Mouse (Mus musculus) brain, adult 2 months (tissue): ENCODE measurements around the gene Zfp217.
"Not testable (repeated sequence)": the region's sequence is repeated elsewhere in the genome, so short reads cannot be mapped to it uniquely, and the experiment has no call there.

Experiments
- DNase-seq: peaks from one replicate; pipeline ENCODE4 v3.0.0; 2011; ENCODE audit warnings: low read depth, low spot score

The Zfp217 gene

GRCm38 (mm10) chr2:170147661-170148153, at the start of gene Zfp217:
TSS of gene Zfp217 (minus strand) at chr2:170148103.
- no peak for DNase-seq

GRCm38 (mm10) chr2:170195542-170196089, 47.7 kb upstream of the Zfp217 start:
- no peak for DNase-seq

GRCm38 (mm10) chr2:170194845-170195244, 46.9 kb upstream of the Zfp217 start:
- DNase-seq, result no peak

- DNase-seq, result no peak
Measured at GRCm38 (mm10) chr2:170193850-170194249, 45.9 kb upstream of the Zfp217 start.

- DNase-seq, result no peak
Measured at GRCm38 (mm10) chr2:170193211-170193610, 45.3 kb upstream of the Zfp217 start.

- no peak for DNase-seq
Measured at GRCm38 (mm10) chr2:170192731-170193149, 44.8 kb upstream of the Zfp217 start.

- DNase-seq, result no peak
Measured at GRCm38 (mm10) chr2:170188721-170189120, 40.8 kb upstream of the Zfp217 start.

- no peak for DNase-seq
Measured at GRCm38 (mm10) chr2:170185137-170185837, 37.4 kb upstream of the Zfp217 start.

- peak; percentile 75 for DNase-seq
Measured at GRCm38 (mm10) chr2:170184175-170184983, 36.5 kb upstream of the Zfp217 start.

GRCm38 (mm10) chr2:170183851-170184174, 35.9 kb upstream of the Zfp217 start:
- DNase-seq, result no peak

- DNase-seq, result no peak
Measured at GRCm38 (mm10) chr2:170181862-170182261, 34.0 kb upstream of the Zfp217 start.

GRCm38 (mm10) chr2:170180769-170181168, 32.9 kb upstream of the Zfp217 start:
- DNase-seq, result not testable (repeated sequence)

GRCm38 (mm10) chr2:170179317-170179716, 31.4 kb upstream of the Zfp217 start:
- DNase-seq, result no peak

- DNase-seq, result no peak
Measured at GRCm38 (mm10) chr2:170177323-170177722, 29.4 kb upstream of the Zfp217 start.

GRCm38 (mm10) chr2:170176284-170176926, 28.5 kb upstream of the Zfp217 start:
- no peak for DNase-seq

- DNase-seq, result no peak
Measured at GRCm38 (mm10) chr2:170175661-170176150, 27.8 kb upstream of the Zfp217 start.

GRCm38 (mm10) chr2:170175190-170175589, 27.3 kb upstream of the Zfp217 start:
- no peak for DNase-seq

GRCm38 (mm10) chr2:170169062-170169461, 21.2 kb upstream of the Zfp217 start:
- no peak for DNase-seq

GRCm38 (mm10) chr2:170165649-170166048, 17.7 kb upstream of the Zfp217 start:
- no peak for DNase-seq

- no peak for DNase-seq
Measured at GRCm38 (mm10) chr2:170163671-170164462, 16.0 kb upstream of the Zfp217 start.
